1 mouse cellular context compared by ENCODE assay signal in the genomic region with DNA sequence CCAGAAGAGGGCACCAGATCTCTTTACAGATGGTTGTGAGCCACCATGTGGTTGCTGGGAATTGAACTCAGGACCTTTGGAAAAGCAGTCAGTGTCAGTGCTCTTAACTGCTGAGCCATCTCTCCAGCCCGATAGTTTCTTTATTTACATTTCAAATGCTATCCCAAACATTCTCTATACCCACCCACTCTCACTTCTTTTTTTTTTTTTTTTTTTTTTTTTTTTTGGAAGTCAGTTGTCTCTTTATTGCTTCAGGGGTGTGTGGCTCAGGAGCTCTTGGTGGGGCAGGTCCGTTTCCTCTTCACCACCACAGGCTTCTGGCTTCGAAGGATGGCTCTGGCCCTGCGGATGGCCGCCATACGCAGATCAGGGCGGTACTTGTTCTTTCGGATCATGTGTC. TPM values are rescaled to one million over a fixed set of nuclear protein-coding genes. Genes with fewer than 3 reads are reported as not detected.
"Had no signal": no experiment of that assay in that cellular context is flagged by ENCODE, and none has a peak within 500 bp of the region (broad histone marks: within the 10 kb centered on the region; RNA-seq: fewer than 3 reads in every experiment).

No protein-coding gene starts in this region.

RNA-seq across cellular contexts. Expression of a gene that starts 8.3 kb away (rescaled TPM):
- total RNA-seq: hindbrain, postnatal 0 days had no signal
